Mouse (Mus musculus): Measurements from ENCODE around the gene Stard8. TPM values are rescaled to one million over a fixed set of nuclear protein-coding genes. Genes with fewer than 3 reads are reported as not detected.

The Stard8 gene
- polyA plus RNA-seq, 1 experiment = 24.5 TPM

GRCm38 (mm10) chrX:99119510-99119909, 116.5 kb downstream of the Stard8 start:
- no peaks in the 10 kb centered on the region for H3K36me3 ChIP-seq (ENCODE audit: control insufficient read depth, insufficient read depth, low read length, poor library complexity, severe bottlenecking)
- H3K27me3 ChIP-seq (ENCODE audit: control insufficient read depth, insufficient read depth, low read length, poor library complexity, severe bottlenecking) = no peaks in the 10 kb centered on the region
- H3K4me1 ChIP-seq (ENCODE audit: control insufficient read depth, insufficient read depth, low read length) = no peaks in the 10 kb centered on the region
- no peak overlapping the region for H3K4me3 ChIP-seq (ENCODE audit: low read depth, low read length)
- TF ChIP-seq CTCF (IDR thresholded peaks at IDR 0.05; ENCODE audit: low read depth, low read length) (no peak), POLR2A (IDR thresholded peaks at IDR 0.05; ENCODE audit: insufficient read depth, low read length) (no peak), EP300 (IDR thresholded peaks at IDR 0.05; ENCODE audit: insufficient read depth, low read depth, low read length) (no peak)
- no peak overlapping the region for H3K27ac ChIP-seq (ENCODE audit: insufficient read depth, low read length)
- H3K9ac ChIP-seq (ENCODE audit: low read depth, poor library complexity, severe bottlenecking) = no peak overlapping the region
- no peaks in the 10 kb centered on the region for H3K9me3 ChIP-seq (replicated peaks; ENCODE audit: control insufficient read depth, insufficient read depth, low read length, poor library complexity, severe bottlenecking)

Other genes with a start within 250 kb of the Stard8 start
- gene Ophn1, start 112.2 kb upstream of the Stard8 start, polyA plus RNA-seq (2011; ENCODE audit: insufficient read depth, insufficient read length, low read depth, missing spikeins) = 4.4 and 5.9 TPM in 2 replicates
- gene Yipf6, start 66.9 kb upstream of the Stard8 start, polyA plus RNA-seq (2011; ENCODE audit: insufficient read depth, insufficient read length, low read depth, missing spikeins) = 21.8 and 24.8 TPM in 2 replicates
- gene Efnb1, start 132.9 kb downstream of the Stard8 start, polyA plus RNA-seq (2011; ENCODE audit: insufficient read depth, insufficient read length, low read depth, missing spikeins) = 9.9 and 10.7 TPM in 2 replicates